Mouse (Mus musculus): Measurements from ENCODE around the gene Ceacam18. TPM values are rescaled to one million over a fixed set of nuclear protein-coding genes. Genes with fewer than 3 reads are reported as not detected.
A peak's percentile ranks its signal among the peaks of the same experiment; 100 is the strongest.
"Not testable (repeated sequence)": the region's sequence is repeated elsewhere in the genome, so short reads cannot be mapped to it uniquely, and the experiment has no call there.

Gene Ceacam18
- polyA plus RNA-seq, 1 experiment from 2014 or later, result not detected

- Histone ChIP-seq H3K9me3 (ENCODE audit: control insufficient read depth, low read length) (no peaks in the 10 kb centered on the region; the same call in 1 of the 2 replicates), H3K4me3 (ENCODE audit: low read depth, low read length) (no peak overlapping the region), H3K4me2 (ENCODE audit: low read depth) (no peak overlapping the region), H3K9ac (ENCODE audit: low read length) (no peak overlapping the region), H3K36me3 (ENCODE audit: control insufficient read depth, insufficient read depth, low read length) (no peaks in the 10 kb centered on the region), H3K4me1 (ENCODE audit: control insufficient read depth, insufficient read depth, low read length) (no peaks in the 10 kb centered on the region), H3K27me3 (ENCODE audit: control insufficient read depth, insufficient read depth, low read length) (no peaks in the 10 kb centered on the region), H3K27ac (ENCODE audit: low read depth, low read length) (no peak overlapping the region)
- no peak for DNase-seq (ENCODE audit: low spot score)
- no peak for ATAC-seq (ENCODE audit: insufficient read depth, low FRiP score, low TSS enrichment)
- WGBS, result 88% methylated on average over 3 of the region's 3 CpGs
Observed at GRCm38 (mm10) chr7:43654519-43654918, 20.0 kb downstream of the Ceacam18 start.

- ATAC-seq (ENCODE audit: insufficient read depth, low FRiP score, low TSS enrichment), result no peak
- no peak overlapping the region for H3K4me2 ChIP-seq (ENCODE audit: low read depth)
- no peak overlapping the region for H3K9ac ChIP-seq (ENCODE audit: low read length)
- no peak overlapping the region for H3K4me3 ChIP-seq (ENCODE audit: low read depth, low read length)
- WGBS, result 85% methylated on average over 6 of the region's 6 CpGs
- H3K9me3 ChIP-seq (ENCODE audit: control insufficient read depth, low read length), result no peaks in the 10 kb centered on the region; the same call in 1 of the 2 replicates
- H3K36me3 ChIP-seq (ENCODE audit: control insufficient read depth, insufficient read depth, low read length), result no peaks in the 10 kb centered on the region
- H3K27me3 ChIP-seq (ENCODE audit: control insufficient read depth, insufficient read depth, low read length), result no peaks in the 10 kb centered on the region
- no peaks in the 10 kb centered on the region for H3K4me1 ChIP-seq (ENCODE audit: control insufficient read depth, insufficient read depth, low read length)
- no peak overlapping the region for H3K27ac ChIP-seq (ENCODE audit: low read depth, low read length)
- DNase-seq (ENCODE audit: low spot score), result no peak
Observed at GRCm38 (mm10) chr7:43656232-43656631, 21.7 kb downstream of the Ceacam18 start.

- Histone ChIP-seq H3K4me3 (ENCODE audit: low read depth, low read length) (no peak within 1 kb of the TSS), H3K4me1 (ENCODE audit: control insufficient read depth, insufficient read depth, low read length) (no peaks in the 10 kb centered on the region), H3K9me3 (ENCODE audit: control insufficient read depth, low read length) (no peaks in the 10 kb centered on the region), H3K36me3 (ENCODE audit: control insufficient read depth, insufficient read depth, low read length) (no peaks in the 10 kb centered on the region), H3K9ac (ENCODE audit: low read length) (no peak within 1 kb of the TSS), H3K27ac (ENCODE audit: low read depth, low read length) (no peak within 1 kb of the TSS), H3K4me2 (ENCODE audit: low read depth) (no peak within 1 kb of the TSS), H3K27me3 (ENCODE audit: control insufficient read depth, insufficient read depth, low read length) (no peaks in the 10 kb centered on the region)
- WGBS, result 82% methylated on average over 1 of the region's 1 CpGs
- DNase-seq (ENCODE audit: low spot score), result no peak
- ATAC-seq (ENCODE audit: insufficient read depth, low FRiP score, low TSS enrichment), result no peak
Observed at GRCm38 (mm10) chr7:43660002-43660401, 25.5 kb downstream of the Ceacam18 start, which contains the start of gene Siglece. Gene Siglece, minus strand, starts transcription at chr7:43660161.

- Histone ChIP-seq H3K4me1 (ENCODE audit: control insufficient read depth, insufficient read depth, low read length) (no peaks in the 10 kb centered on the region), H3K4me2 (ENCODE audit: low read depth) (no peak overlapping the region), H3K9ac (ENCODE audit: low read length) (no peak overlapping the region), H3K27me3 (ENCODE audit: control insufficient read depth, insufficient read depth, low read length) (no peaks in the 10 kb centered on the region), H3K9me3 (ENCODE audit: control insufficient read depth, low read length) (no peaks in the 10 kb centered on the region), H3K36me3 (ENCODE audit: control insufficient read depth, insufficient read depth, low read length) (no peaks in the 10 kb centered on the region), H3K4me3 (ENCODE audit: low read depth, low read length) (no peak overlapping the region), H3K27ac (ENCODE audit: low read depth, low read length) (no peak overlapping the region)
- ATAC-seq (ENCODE audit: insufficient read depth, low FRiP score, low TSS enrichment) (no peak), DNase-seq (ENCODE audit: low spot score) (no peak)
- 93% methylated on average over 1 of the region's 1 CpGs for WGBS
Observed at GRCm38 (mm10) chr7:43662804-43663203, 28.3 kb downstream of the Ceacam18 start.

- 91% methylated on average over 4 of the region's 4 CpGs for WGBS
- H3K27me3 ChIP-seq (ENCODE audit: control insufficient read depth, insufficient read depth, low read length); ATAC-seq (ENCODE audit: insufficient read depth, low FRiP score, low TSS enrichment): not testable (repeated sequence)
Observed at GRCm38 (mm10) chr7:43667221-43667620, 32.7 kb downstream of the Ceacam18 start.

GRCm38 (mm10) chr7:43668582-43668981, 34.1 kb downstream of the Ceacam18 start:
- Histone ChIP-seq H3K4me2 (ENCODE audit: low read depth) (no peak overlapping the region), H3K27me3 (ENCODE audit: control insufficient read depth, insufficient read depth, low read length) (no peaks in the 10 kb centered on the region), H3K36me3 (ENCODE audit: control insufficient read depth, insufficient read depth, low read length) (no peaks in the 10 kb centered on the region), H3K27ac (ENCODE audit: low read depth, low read length) (no peak overlapping the region), H3K9me3 (ENCODE audit: control insufficient read depth, low read length) (no peaks in the 10 kb centered on the region), H3K4me3 (ENCODE audit: low read depth, low read length) (no peak overlapping the region), H3K4me1 (ENCODE audit: control insufficient read depth, insufficient read depth, low read length) (peaks cover 6% of the 10 kb centered on the region; the same call in 1 of the 2 replicates), H3K9ac (ENCODE audit: low read length) (no peak overlapping the region)
- WGBS, result 25% methylated on average over 3 of the region's 3 CpGs
- no peak for ATAC-seq (ENCODE audit: insufficient read depth, low FRiP score, low TSS enrichment)
- no peak for DNase-seq (ENCODE audit: low spot score)

More at GRCm38 (mm10) chr7:43667221-43667620, 32.7 kb downstream of the Ceacam18 start:
- not testable (repeated sequence) for H3K9me3 ChIP-seq (ENCODE audit: control insufficient read depth, low read length); H3K4me3 ChIP-seq (ENCODE audit: low read depth, low read length); H3K9ac ChIP-seq (ENCODE audit: low read length); DNase-seq (ENCODE audit: low spot score); H3K4me1 ChIP-seq (ENCODE audit: control insufficient read depth, insufficient read depth, low read length); H3K4me2 ChIP-seq (ENCODE audit: low read depth); H3K36me3 ChIP-seq (ENCODE audit: control insufficient read depth, insufficient read depth, low read length); H3K27ac ChIP-seq (ENCODE audit: low read depth, low read length)

- Histone ChIP-seq H3K4me3 (ENCODE audit: low read depth, low read length) (peak overlapping the region; percentile 66), H3K27me3 (ENCODE audit: control insufficient read depth, insufficient read depth, low read length) (no peaks in the 10 kb centered on the region), H3K9me3 (ENCODE audit: control insufficient read depth, low read length) (no peaks in the 10 kb centered on the region), H3K27ac (ENCODE audit: low read depth, low read length) (no peak overlapping the region), H3K4me2 (ENCODE audit: low read depth) (peak overlapping the region; percentile 25), H3K36me3 (ENCODE audit: control insufficient read depth, insufficient read depth, low read length) (peaks cover 4% of the 10 kb centered on the region), H3K4me1 (ENCODE audit: control insufficient read depth, insufficient read depth, low read length) (peaks cover 6% of the 10 kb centered on the region; the same call in 1 of the 2 replicates), H3K9ac (ENCODE audit: low read length) (peak overlapping the region; percentile 33)
- DNase-seq (ENCODE audit: low spot score), result no peak
- ATAC-seq (ENCODE audit: insufficient read depth, low FRiP score, low TSS enrichment), result peak; percentile 8
- WGBS, result 69% methylated on average over 11 of the region's 11 CpGs
Observed at GRCm38 (mm10) chr7:43671064-43671808, 36.7 kb downstream of the Ceacam18 start.

GRCm38 (mm10) chr7:43671809-43672580, 37.5 kb downstream of the Ceacam18 start, which contains the start of gene Ctu1:
Gene Ctu1, plus strand, starts transcription at chr7:43672016.
- Histone ChIP-seq H3K4me3 (ENCODE audit: low read depth, low read length) (peak within 1 kb of the TSS; percentile 66), H3K9ac (ENCODE audit: low read length) (peak within 1 kb of the TSS; percentile 84), H3K27me3 (ENCODE audit: control insufficient read depth, insufficient read depth, low read length) (no peaks in the 10 kb centered on the region), H3K36me3 (ENCODE audit: control insufficient read depth, insufficient read depth, low read length) (peaks cover 12% of the 10 kb centered on the region), H3K4me1 (ENCODE audit: control insufficient read depth, insufficient read depth, low read length) (peaks cover 6% of the 10 kb centered on the region; the same call in 1 of the 2 replicates), H3K27ac (ENCODE audit: low read depth, low read length) (peak within 1 kb of the TSS; percentile 14; the same call in 1 of the 2 replicates), H3K4me2 (ENCODE audit: low read depth) (peak within 1 kb of the TSS; percentile 79), H3K9me3 (ENCODE audit: control insufficient read depth, low read length) (no peaks in the 10 kb centered on the region)
- under 1% methylated on average over 26 of the region's 26 CpGs for WGBS
- DNase-seq (ENCODE audit: low spot score), result peak; percentile 87
- ATAC-seq (ENCODE audit: insufficient read depth, low FRiP score, low TSS enrichment), result peak; percentile 91
